Mouse (Mus musculus): ENCODE data around the gene Foxd1. TPM values are rescaled to one million over a fixed set of nuclear protein-coding genes. Genes with fewer than 3 reads are reported as not detected.

Foxd1 gene
- polyA plus RNA-seq, 1 experiment from 2014 or later: 0.55 TPM

GRCm38 (mm10) chr13:98356973-98357425 lies 3.0 kb downstream of the Foxd1 start:
- WGBS: 9% methylated on average over 6 of the region's 6 CpGs
- Histone ChIP-seq H3K9me3 (no peaks in the 10 kb centered on the region), H3K4me2 (replicated peaks) (no peak overlapping the region), H3K4me3 (no peak overlapping the region), H3K4me1 (peaks cover 24% of the 10 kb centered on the region), H3K9ac (replicated peaks) (no peak overlapping the region), H3K36me3 (no peaks in the 10 kb centered on the region), H3K27me3 (peaks cover 70% of the 10 kb centered on the region), H3K27ac (replicated peaks) (no peak overlapping the region)
- ATAC-seq (replicated peaks): no peak

- Histone ChIP-seq H3K27me3 (peaks cover 70% of the 10 kb centered on the region), H3K9ac (replicated peaks) (no peak overlapping the region), H3K4me2 (replicated peaks) (no peak overlapping the region), H3K36me3 (no peaks in the 10 kb centered on the region), H3K27ac (replicated peaks) (no peak overlapping the region), H3K9me3 (no peaks in the 10 kb centered on the region), H3K4me3 (no peak overlapping the region), H3K4me1 (peaks cover 24% of the 10 kb centered on the region)
- WGBS: 3% methylated on average over 18 of the region's 18 CpGs
- no peak for ATAC-seq (replicated peaks)
These were observed 3.7 kb downstream of the Foxd1 start for GRCm38 (mm10) chr13:98357433-98358423.

- Histone ChIP-seq H3K9ac (replicated peaks) (no peak overlapping the region), H3K4me2 (replicated peaks) (no peak overlapping the region), H3K36me3 (no peaks in the 10 kb centered on the region), H3K4me3 (no peak overlapping the region), H3K9me3 (no peaks in the 10 kb centered on the region), H3K4me1 (peaks cover 24% of the 10 kb centered on the region), H3K27me3 (peaks cover 72% of the 10 kb centered on the region), H3K27ac (replicated peaks) (no peak overlapping the region)
- no peak for ATAC-seq (replicated peaks)
- WGBS: 2% methylated on average over 23 of the region's 23 CpGs
These were observed 4.6 kb downstream of the Foxd1 start for GRCm38 (mm10) chr13:98358424-98359181.

DNA sequence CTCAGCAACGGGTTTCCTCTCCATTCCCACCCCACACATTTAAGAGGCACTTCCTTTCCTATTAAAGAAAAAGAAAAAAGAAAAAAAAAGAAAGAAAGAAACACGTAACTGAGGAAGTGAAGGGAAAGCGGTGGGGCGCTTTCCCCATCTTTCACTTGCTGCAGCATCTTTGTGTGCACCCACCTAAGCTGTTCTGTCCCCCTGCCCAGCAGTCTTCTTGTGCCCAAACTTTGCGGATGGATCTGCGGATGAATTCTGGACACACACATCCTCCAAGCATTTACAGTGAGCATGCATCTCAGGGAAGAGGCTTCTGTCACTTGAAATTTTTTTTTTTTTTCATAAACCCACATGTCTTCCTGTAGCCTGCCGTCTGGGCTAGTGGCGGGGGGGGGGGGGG lies 5.3 kb downstream of the Foxd1 start:
- Histone ChIP-seq H3K27ac (replicated peaks) (no peak overlapping the region), H3K4me3 (no peak overlapping the region), H3K9ac (replicated peaks) (no peak overlapping the region), H3K4me1 (peaks cover 17% of the 10 kb centered on the region), H3K4me2 (replicated peaks) (no peak overlapping the region), H3K36me3 (no peaks in the 10 kb centered on the region), H3K9me3 (no peaks in the 10 kb centered on the region), H3K27me3 (peaks cover 70% of the 10 kb centered on the region)
- under 1% methylated on average over 8 of the region's 8 CpGs for WGBS
- ATAC-seq (replicated peaks): no peak

- Histone ChIP-seq H3K9me3 (no peaks in the 10 kb centered on the region; the same call in 1 of the 2 replicates), H3K4me3 (no peak overlapping the region), H3K36me3 (no peaks in the 10 kb centered on the region), H3K4me1 (peaks cover 6% of the 10 kb centered on the region), H3K27ac (replicated peaks) (no peak overlapping the region), H3K9ac (replicated peaks) (no peak overlapping the region), H3K27me3 (peaks cover 78% of the 10 kb centered on the region), H3K4me2 (replicated peaks) (no peak overlapping the region)
- no peak for ATAC-seq (replicated peaks)
- 6% methylated on average over 6 of the region's 6 CpGs for WGBS
These were observed 6.3 kb downstream of the Foxd1 start for GRCm38 (mm10) chr13:98360391-98360790.

- no peak overlapping the region for H3K4me2 ChIP-seq (replicated peaks)
- H3K9me3 ChIP-seq: no peaks in the 10 kb centered on the region; the same call in 1 of the 2 replicates
- no peak for ATAC-seq (replicated peaks)
- H3K4me3 ChIP-seq: no peak overlapping the region
- peaks cover 6% of the 10 kb centered on the region for H3K4me1 ChIP-seq
- WGBS: 5% methylated on average over 5 of the region's 5 CpGs
- peaks cover 80% of the 10 kb centered on the region for H3K27me3 ChIP-seq
- H3K27ac ChIP-seq (replicated peaks): no peak overlapping the region
- no peak overlapping the region for H3K9ac ChIP-seq (replicated peaks)
- no peaks in the 10 kb centered on the region for H3K36me3 ChIP-seq
These were observed 7.1 kb downstream of the Foxd1 start for GRCm38 (mm10) chr13:98361161-98361560.

GRCm38 (mm10) chr13:98363046-98363445 lies 9.0 kb downstream of the Foxd1 start:
- Histone ChIP-seq H3K4me3 (no peak overlapping the region), H3K4me2 (replicated peaks) (no peak overlapping the region), H3K9ac (replicated peaks) (no peak overlapping the region), H3K9me3 (no peaks in the 10 kb centered on the region; the same call in 1 of the 2 replicates), H3K36me3 (no peaks in the 10 kb centered on the region), H3K4me1 (peaks cover 9% of the 10 kb centered on the region), H3K27ac (replicated peaks) (no peak overlapping the region), H3K27me3 (peaks cover 85% of the 10 kb centered on the region)
- ATAC-seq (replicated peaks): no peak
- 5% methylated on average over 4 of the region's 4 CpGs for WGBS

DNA sequence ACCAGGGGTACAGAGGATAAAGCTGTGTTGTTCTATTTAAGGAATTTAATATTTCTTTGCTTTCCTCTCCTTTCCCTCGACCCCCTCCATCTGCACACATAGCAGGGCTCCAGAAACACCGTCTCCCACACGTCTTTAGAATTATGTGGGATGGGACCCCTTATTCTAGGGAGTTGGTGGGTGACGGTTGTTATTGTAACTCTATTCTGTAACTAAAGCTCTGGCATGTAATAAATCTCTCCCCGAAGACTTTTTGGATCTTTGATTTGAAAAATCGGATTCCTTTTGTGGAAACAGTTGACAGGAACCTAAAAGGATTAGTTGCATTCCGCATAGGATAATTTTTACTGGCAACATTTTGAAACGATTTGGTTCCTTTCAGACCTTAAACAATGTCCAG lies 11.0 kb downstream of the Foxd1 start:
- Histone ChIP-seq H3K27me3 (peaks cover 86% of the 10 kb centered on the region), H3K4me2 (replicated peaks) (no peak overlapping the region), H3K4me1 (peaks cover 9% of the 10 kb centered on the region), H3K4me3 (no peak overlapping the region), H3K36me3 (no peaks in the 10 kb centered on the region), H3K9me3 (no peaks in the 10 kb centered on the region; the same call in 1 of the 2 replicates), H3K9ac (replicated peaks) (no peak overlapping the region), H3K27ac (replicated peaks) (no peak overlapping the region)
- ATAC-seq (replicated peaks): no peak
- WGBS: under 1% methylated on average over 8 of the region's 8 CpGs

DNA sequence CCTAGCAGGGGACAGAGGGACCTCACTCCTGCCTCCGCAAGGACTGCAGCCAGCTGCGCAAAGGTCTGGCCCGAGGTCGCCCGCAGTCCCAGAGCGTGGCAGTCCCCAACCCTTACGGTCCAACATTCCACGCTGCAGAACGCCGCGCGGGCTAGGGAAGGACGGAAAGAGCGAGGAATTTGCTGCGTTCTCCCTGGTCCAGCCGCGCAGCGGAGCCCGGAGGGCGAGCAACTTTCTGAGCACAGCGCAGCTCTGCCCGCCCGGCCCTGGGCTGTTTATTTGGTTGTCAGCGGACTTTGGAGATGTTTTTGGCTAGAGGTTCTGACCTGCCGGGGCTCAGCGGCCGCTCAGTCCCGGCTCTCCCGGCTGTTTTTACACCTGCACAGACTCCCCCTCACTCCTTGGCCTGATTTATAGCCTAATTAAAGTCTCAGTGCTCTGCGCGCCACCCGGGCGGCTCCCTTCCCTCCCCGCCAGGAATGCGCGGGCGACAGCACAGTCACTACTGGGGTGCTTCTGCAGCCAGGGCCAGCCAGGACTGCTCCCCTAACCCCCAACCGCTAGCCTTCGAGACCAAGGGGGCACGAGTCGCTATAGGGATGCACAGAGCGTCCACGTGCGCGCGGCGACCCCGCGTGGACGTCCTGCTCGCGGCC lies 11.9 kb downstream of the Foxd1 start:
- H3K9me3 ChIP-seq: no peaks in the 10 kb centered on the region; the same call in 1 of the 2 replicates
- peaks cover 84% of the 10 kb centered on the region for H3K27me3 ChIP-seq
- no peaks in the 10 kb centered on the region for H3K36me3 ChIP-seq
- WGBS: under 1% methylated on average over 52 of the region's 52 CpGs
- no peak overlapping the region for H3K27ac ChIP-seq (replicated peaks)
- ATAC-seq (replicated peaks): peak; percentile 43; the same call in 1 of the 2 replicates
- peaks cover 9% of the 10 kb centered on the region for H3K4me1 ChIP-seq
- peak overlapping the region; percentile 8 for H3K4me3 ChIP-seq
- peak overlapping the region; percentile 26 for H3K4me2 ChIP-seq (replicated peaks)
- H3K9ac ChIP-seq (replicated peaks): no peak overlapping the region

- peaks cover 9% of the 10 kb centered on the region for H3K4me1 ChIP-seq
- peak overlapping the region; percentile 8 for H3K4me3 ChIP-seq
- H3K36me3 ChIP-seq: no peaks in the 10 kb centered on the region
- peaks cover 85% of the 10 kb centered on the region for H3K27me3 ChIP-seq
- under 1% methylated on average over 43 of the region's 43 CpGs for WGBS
- no peak overlapping the region for H3K9ac ChIP-seq (replicated peaks)
- no peaks in the 10 kb centered on the region; the same call in 1 of the 2 replicates for H3K9me3 ChIP-seq
- peak; percentile 16; the same call in 1 of the 2 replicates for ATAC-seq (replicated peaks)
- no peak overlapping the region for H3K27ac ChIP-seq (replicated peaks)
- peak overlapping the region; percentile 26 for H3K4me2 ChIP-seq (replicated peaks)
These were observed 12.6 kb downstream of the Foxd1 start for GRCm38 (mm10) chr13:98366469-98367275.

DNA sequence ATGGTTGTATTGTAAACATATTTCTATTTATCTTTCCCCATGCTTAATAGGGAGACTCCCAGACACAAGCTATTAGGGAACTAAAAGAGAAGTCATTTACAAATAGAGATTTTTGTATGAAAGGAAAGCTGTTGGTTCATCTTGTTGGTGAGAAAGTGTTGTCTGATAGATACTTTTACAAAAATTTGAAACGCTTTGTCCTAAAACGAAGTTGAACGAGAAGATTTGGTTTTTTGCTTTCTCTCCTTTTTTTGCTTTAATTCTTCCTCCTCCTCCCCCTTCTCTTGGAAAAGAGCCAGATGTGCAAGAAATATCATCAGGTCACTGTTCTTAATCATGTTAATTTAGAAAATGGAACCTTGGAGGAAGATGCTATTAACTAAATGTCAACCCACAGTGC lies 13.6 kb downstream of the Foxd1 start:
- Histone ChIP-seq H3K4me2 (replicated peaks) (no peak overlapping the region), H3K9ac (replicated peaks) (no peak overlapping the region), H3K4me1 (peaks cover 9% of the 10 kb centered on the region), H3K4me3 (no peak overlapping the region), H3K27ac (replicated peaks) (no peak overlapping the region), H3K36me3 (no peaks in the 10 kb centered on the region), H3K27me3 (peaks cover 85% of the 10 kb centered on the region), H3K9me3 (no peaks in the 10 kb centered on the region; the same call in 1 of the 2 replicates)
- ATAC-seq (replicated peaks): no peak
- WGBS: 3% methylated on average over 3 of the region's 3 CpGs

Measured in forebrain, embryonic 15.5 days (tissue).